In the genomic region with DNA sequence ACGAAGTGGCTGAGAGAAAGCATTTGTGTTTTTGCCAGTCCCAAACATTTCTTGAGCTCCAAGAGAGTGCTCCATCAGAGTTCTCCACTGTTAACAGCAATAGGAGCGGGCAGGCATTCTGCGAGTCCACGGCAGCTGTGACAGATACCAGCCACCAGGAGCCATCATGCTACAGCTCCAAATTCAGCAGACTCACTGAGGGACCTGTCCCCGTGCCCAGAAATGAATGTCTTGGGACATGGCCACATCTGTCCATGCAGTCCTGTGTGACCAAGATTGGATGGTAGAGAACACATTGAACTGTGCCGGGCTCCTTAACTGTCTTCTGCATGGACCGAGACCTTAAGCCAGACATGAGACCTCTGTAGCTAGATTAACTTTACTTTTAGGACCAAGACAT, we compare ENCODE assay signal across 15 mouse cellular contexts. TPM values are rescaled to one million over a fixed set of nuclear protein-coding genes. Genes with fewer than 3 reads are reported as not detected.
A peak's percentile ranks its signal among the peaks of the same experiment; 100 is the strongest.
DNase-seq lines count a peak whose midpoint lies in the region; TF ChIP-seq lines count a peak whose summit lies in the region.
"Had no signal": no experiment of that assay in that cellular context is flagged by ENCODE, and none has a peak within 500 bp of the region (broad histone marks: within the 10 kb centered on the region; RNA-seq: fewer than 3 reads in every experiment).

No protein-coding gene starts in this region.

- peak overlapping the region; percentile 73 for H3K27ac ChIP-seq in layer of hippocampus, adult 2 months
- H3K27ac ChIP-seq: limb, embryonic 13.5 days; macrophage; midbrain, embryonic 15.5 days; neural tube, embryonic 13.5 days had no signal

- DNase-seq in cerebellum, adult 11-12 months: peak; percentile 52
- no peak for DNase-seq in cerebellum, adult 11 months
- no peak for DNase-seq in layer of hippocampus, adult 2 months (ENCODE audit: low spot score in 2 of 2)
- no peak for DNase-seq in layer of hippocampus, postnatal 14 days (ENCODE audit: low spot score in 2 of 2)
- peak; percentile 61 for DNase-seq in heart, adult 8-10 months (ENCODE audit: low spot score)
- peak; percentile 77 for DNase-seq in heart, postnatal 4 days
- no peak for DNase-seq in right cerebral cortex, adult 18-20 months
- DNase-seq in urinary bladder, postnatal 25 days (ENCODE audit: low spot score): no peak
- DNase-seq: adrenal gland, postnatal 25 days; kidney, adult 8-10 months; right cerebral cortex, postnatal 14 days had no signal

- peak; percentile 44; the same call in 1 of the 2 replicates for TF ChIP-seq CTCF in layer of hippocampus, adult 2 months (conservative IDR thresholded peaks at IDR 0.05)

- no peak overlapping the region for H3K4me3 ChIP-seq in layer of hippocampus, adult 2 months
- H3K4me3 ChIP-seq: limb, embryonic 13.5 days; midbrain, embryonic 15.5 days; neural tube, embryonic 13.5 days had no signal

RNA-seq across cellular contexts. Expression of gene Tbc1d7, which starts 31.9 kb away (rescaled TPM):
- 10 to 100 TPM; 26.0 to 27.2 TPM for total RNA-seq in layer of hippocampus, adult 2 months (2021)
- 10 to 100 TPM; 33.5 to 40.2 TPM for total RNA-seq in layer of hippocampus, postnatal 14 days (2021)
- total RNA-seq in heart, adult 8-10 months (2022): 10 to 100 TPM; 30.4 to 34.8 (median 33.0) TPM
- 10 to 100 TPM; 40.3 to 45.0 TPM for total RNA-seq in heart, postnatal 4 days (2021)

Comparison
In these comparisons a context has a peak if more than half of its experiments do, and no peak if none do; other contexts are left out.
1. DNase-seq: peak in cerebellum, adult 11-12 months (single experiment), heart, adult 8-10 months (single experiment) and heart, postnatal 4 days (single experiment); none in cerebellum, adult 11 months (single experiment), layer of hippocampus, adult 2 months (0 of 2), layer of hippocampus, postnatal 14 days (0 of 2), right cerebral cortex, adult 18-20 months (single experiment) and urinary bladder, postnatal 25 days (single experiment).